9 mouse cellular contexts compared by ENCODE assay signal in genomic region chr17:86350791-86351261, GRCm38 (mm10).
DNase-seq lines count a peak whose midpoint lies in the region; ATAC-seq lines count a peak whose summit lies in the region.
"Had no signal": no experiment of that assay in that cellular context is flagged by ENCODE, and none has a peak within 500 bp of the region (broad histone marks: within the 10 kb centered on the region; RNA-seq: fewer than 3 reads in every experiment).

No protein-coding gene starts in this region.

- no peaks in the 10 kb centered on the region for H3K9me3 ChIP-seq in kidney, embryonic 16.5 days (ENCODE audit: low read length)
- H3K9me3 ChIP-seq in forebrain, embryonic 16.5 days (ENCODE audit: control insufficient read depth, low read length) = no peaks in the 10 kb centered on the region
- no peaks in the 10 kb centered on the region for H3K9me3 ChIP-seq in intestine, embryonic 15.5 days
- H3K9me3 ChIP-seq: G1E had no signal

- no peak for DNase-seq in kidney, postnatal 36 days
- DNase-seq in adipocyte (ENCODE audit: low spot score) = peak; percentile 79
- DNase-seq in left cerebral cortex, adult 9 months (ENCODE audit: low spot score in 2 of 2) = no peak
- no peak for DNase-seq in layer of hippocampus, adult 11-12 months (ENCODE audit: low spot score)
- no peak for DNase-seq in layer of hippocampus, adult 9-11 months

- ATAC-seq in kidney, embryonic 16.5 days (ENCODE audit: low FRiP score, low TSS enrichment) = no peak; the same call in 1 of the 2 replicates
- ATAC-seq in forebrain, embryonic 16.5 days = peak; percentile 54; the same call in 1 of the 2 replicates
- ATAC-seq in intestine, embryonic 15.5 days = peak; percentile 43; the same call in 1 of the 2 replicates

- peaks cover 31% of the 10 kb centered on the region for H3K4me1 ChIP-seq in kidney, embryonic 16.5 days (ENCODE audit: insufficient read depth, low read length)
- peaks cover 43% of the 10 kb centered on the region for H3K4me1 ChIP-seq in forebrain, embryonic 16.5 days (replicated peaks; ENCODE audit: control insufficient read depth, insufficient read depth, low read length)
- peaks cover 13% of the 10 kb centered on the region for H3K4me1 ChIP-seq in intestine, embryonic 15.5 days (replicated peaks)

- no peak overlapping the region for H3K9ac ChIP-seq in kidney, embryonic 16.5 days (replicated peaks; ENCODE audit: low read length)
- no peak overlapping the region for H3K9ac ChIP-seq in forebrain, embryonic 16.5 days (replicated peaks; ENCODE audit: low read depth, low read length)
- H3K9ac ChIP-seq in intestine, embryonic 15.5 days = no peak overlapping the region

- peak overlapping the region; percentile 69 for H3K27ac ChIP-seq in kidney, embryonic 16.5 days (ENCODE audit: low read length)
- H3K27ac ChIP-seq in forebrain, embryonic 16.5 days (ENCODE audit: low read length) = peak overlapping the region; percentile 77
- H3K27ac ChIP-seq in intestine, embryonic 15.5 days = peak overlapping the region; percentile 51; the same call in 1 of the 2 replicates

- no peaks in the 10 kb centered on the region for H3K27me3 ChIP-seq in kidney, embryonic 16.5 days (ENCODE audit: insufficient read depth, low read length)
- no peaks in the 10 kb centered on the region for H3K27me3 ChIP-seq in forebrain, embryonic 16.5 days (replicated peaks; ENCODE audit: control insufficient read depth, insufficient read depth, low read length)
- H3K27me3 ChIP-seq in intestine, embryonic 15.5 days (replicated peaks) = no peaks in the 10 kb centered on the region

- H3K36me3 ChIP-seq in kidney, embryonic 16.5 days (ENCODE audit: insufficient read depth, low read length) = no peaks in the 10 kb centered on the region
- no peaks in the 10 kb centered on the region for H3K36me3 ChIP-seq in forebrain, embryonic 16.5 days (ENCODE audit: control insufficient read depth, insufficient read depth)
- no peaks in the 10 kb centered on the region for H3K36me3 ChIP-seq in intestine, embryonic 15.5 days
- H3K36me3 ChIP-seq: G1E had no signal

- no peak overlapping the region for H3K4me3 ChIP-seq in kidney, embryonic 16.5 days (ENCODE audit: low read length)
- no peak overlapping the region for H3K4me3 ChIP-seq in forebrain, embryonic 16.5 days (replicated peaks; ENCODE audit: low read length)
- H3K4me3 ChIP-seq in intestine, embryonic 15.5 days (replicated peaks) = no peak overlapping the region

- WGBS in kidney, embryonic 16.5 days = 48% methylated on average over 12 of the region's 12 CpGs
- WGBS in forebrain, embryonic 16.5 days = 46% methylated on average over 12 of the region's 12 CpGs
- 56% methylated on average over 12 of the region's 12 CpGs for WGBS in intestine, embryonic 15.5 days

- peak overlapping the region; percentile 25; the same call in 1 of the 2 replicates for H3K4me2 ChIP-seq in kidney, embryonic 16.5 days (replicated peaks; ENCODE audit: low read depth, low read length)
- peak overlapping the region; percentile 13; the same call in 1 of the 2 replicates for H3K4me2 ChIP-seq in forebrain, embryonic 16.5 days (ENCODE audit: low read length)
- H3K4me2 ChIP-seq in intestine, embryonic 15.5 days (replicated peaks) = no peak overlapping the region
